Mouse (Mus musculus): ENCODE data around the gene Efcab11.
"Not testable (repeated sequence)": the region's sequence is repeated elsewhere in the genome, so short reads cannot be mapped to it uniquely, and the experiment has no call there.

Gene Efcab11

GRCm38 (mm10) chr12:99873443-99873842, 10.8 kb downstream of the Efcab11 start:
- no peak for DNase-seq

DNA sequence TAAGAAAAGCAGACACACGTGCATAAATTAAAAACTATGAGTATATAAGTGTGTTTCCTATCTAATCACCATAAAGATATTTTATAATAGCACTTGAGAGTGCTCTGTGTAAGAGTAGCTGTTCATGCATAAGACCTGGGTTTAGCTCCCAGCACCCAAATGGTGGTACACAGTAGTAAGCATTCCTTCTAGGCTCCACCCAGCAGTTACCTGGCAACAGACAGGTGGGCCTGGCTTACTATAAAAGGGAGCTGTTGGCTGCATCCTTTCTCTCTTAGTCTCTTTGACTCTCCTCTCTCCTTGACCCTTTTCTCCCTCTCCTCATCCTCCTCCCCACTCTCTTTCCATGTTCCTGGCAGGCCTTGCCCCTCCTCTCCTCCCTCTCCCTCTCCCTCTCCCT, 15.4 kb downstream of the Efcab11 start:
- no peak for DNase-seq

DNA sequence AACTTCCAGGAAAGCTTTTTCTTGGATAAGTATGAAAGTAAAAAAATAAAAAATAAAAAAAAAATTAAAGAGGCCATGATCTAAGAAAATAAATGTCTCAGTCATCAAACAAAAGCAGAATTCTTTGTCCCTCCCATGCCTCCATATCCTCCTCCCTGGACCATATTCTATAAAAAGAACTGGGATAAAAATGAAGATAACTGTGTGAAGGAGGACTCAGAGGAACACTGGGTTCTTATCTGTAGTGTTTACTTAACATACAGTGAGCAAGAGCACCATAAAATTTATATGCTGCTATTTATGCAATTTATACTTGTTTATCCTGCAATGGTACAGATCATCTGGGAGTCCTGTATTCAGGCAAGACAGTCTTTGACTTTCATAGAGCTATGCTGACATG, 19.6 kb downstream of the Efcab11 start:
- no peak for DNase-seq

- no peak for DNase-seq
Observed at GRCm38 (mm10) chr12:99860981-99861380, 23.3 kb downstream of the Efcab11 start.

DNA sequence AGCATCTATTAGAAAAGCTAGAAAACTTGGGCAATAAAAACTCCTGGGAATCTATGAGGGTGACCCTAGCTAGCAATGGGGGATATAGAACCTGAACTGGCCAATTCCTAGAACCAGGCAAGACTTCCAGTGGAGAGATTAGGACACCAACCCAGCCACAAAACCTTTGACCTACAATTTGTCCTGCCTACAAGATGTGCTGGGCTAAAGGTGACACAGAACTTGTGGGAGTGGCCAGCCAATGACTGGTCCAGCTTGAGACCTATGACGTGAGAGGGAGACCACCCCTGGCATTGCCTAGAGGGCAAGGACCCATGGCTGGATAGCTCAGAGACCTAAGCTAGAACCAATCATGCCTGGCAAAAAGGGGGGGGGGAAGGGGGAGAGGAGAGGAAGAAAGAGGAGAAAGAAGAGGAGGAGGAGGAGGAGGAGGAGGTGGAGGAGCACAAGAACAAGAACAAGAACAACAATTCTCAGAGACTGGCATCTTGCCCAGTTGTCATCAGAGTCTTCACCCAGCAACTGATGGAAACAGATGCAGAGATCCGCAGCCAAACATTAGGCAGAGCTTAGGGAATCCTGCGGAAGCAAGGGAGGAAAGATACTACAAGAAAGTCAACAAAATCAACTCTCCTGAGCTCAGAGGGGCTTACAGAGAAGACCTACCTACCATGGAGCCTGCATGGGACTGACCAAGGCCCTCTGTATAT, 24.7 kb downstream of the Efcab11 start:
- DNase-seq: no peak

- no peak for DNase-seq
Observed at GRCm38 (mm10) chr12:99858664-99859063, 25.6 kb downstream of the Efcab11 start.

DNA sequence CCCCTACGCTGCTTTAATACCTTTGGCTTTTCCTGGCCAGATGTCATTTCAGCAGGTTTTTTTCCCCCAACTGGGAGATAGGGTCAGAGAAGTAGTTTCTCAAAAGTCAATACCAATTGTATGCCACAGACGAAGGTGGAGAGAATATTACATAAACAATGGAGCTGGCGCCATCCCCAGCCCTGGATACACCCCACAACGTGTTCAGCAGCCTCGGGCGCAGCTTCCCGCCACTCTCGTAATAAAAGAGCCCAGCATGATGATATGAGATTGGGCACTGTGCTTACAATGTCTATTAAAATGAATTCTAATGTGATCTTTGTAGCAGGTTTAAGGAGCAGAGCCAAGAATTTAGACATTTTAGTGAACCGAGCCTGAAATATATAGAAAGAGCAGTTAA, 28.2 kb downstream of the Efcab11 start:
- no peak for DNase-seq

DNA sequence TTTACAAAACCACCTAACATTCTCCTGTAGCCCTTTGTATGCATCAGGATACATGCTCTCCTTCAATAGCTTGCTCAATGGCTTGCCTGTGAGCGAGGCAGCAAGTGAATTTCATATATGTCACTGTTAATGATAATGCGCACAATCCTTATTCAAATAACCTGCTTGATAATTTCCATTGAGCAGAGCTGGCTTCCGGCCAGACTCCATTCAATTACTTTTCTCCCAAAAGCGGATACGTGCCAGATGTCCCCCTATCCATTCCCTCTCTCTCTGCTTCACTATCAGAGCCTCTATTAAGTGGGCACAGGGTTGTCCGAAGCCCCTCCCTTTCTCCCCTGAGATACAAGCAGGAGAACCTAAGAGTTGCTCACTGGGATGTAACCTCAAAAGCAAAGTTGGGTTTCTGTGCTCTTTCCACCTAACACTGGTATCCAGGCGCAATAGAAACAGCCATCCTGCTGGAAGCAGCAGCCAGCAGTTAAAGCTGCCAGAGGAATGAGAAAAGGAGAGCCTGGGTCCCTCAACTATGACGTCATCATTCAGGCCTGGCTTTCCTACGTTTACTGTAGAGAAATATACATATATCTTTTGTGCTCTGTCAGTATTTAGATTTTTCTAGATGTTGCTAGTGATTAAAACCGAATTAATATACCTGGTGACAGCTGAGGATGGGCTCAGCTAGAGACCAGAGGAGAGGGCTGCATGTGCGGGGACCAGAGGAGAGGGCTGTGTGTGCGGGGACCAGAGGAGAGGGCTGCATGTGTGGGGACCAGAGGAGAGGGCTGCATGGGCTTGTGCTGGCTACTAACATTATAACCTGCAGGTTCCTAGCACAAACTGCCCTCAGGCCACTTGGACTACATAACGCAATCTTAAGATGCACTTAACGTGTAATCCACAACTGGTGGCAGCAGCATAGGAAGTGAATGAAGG, 30.6 kb downstream of the Efcab11 start:
- no peak for DNase-seq

DNA sequence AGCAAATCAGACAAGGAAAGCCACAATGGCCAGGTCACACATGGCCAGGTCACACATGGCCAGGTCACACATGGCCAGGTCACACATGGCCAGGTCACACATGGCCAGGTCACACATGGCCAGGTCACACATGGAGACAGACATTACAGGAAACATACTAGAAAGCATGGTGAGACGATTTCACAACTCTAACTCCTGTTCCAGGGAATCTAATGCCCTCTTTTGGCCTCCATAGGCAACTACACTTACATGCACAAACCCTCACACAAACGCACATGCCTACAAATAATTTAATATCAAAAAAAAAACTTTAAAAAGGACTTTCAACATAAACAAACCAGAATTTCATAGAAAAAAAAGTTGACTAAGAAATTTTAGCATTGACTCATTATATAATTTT, 34.2 kb downstream of the Efcab11 start:
- no peak for DNase-seq

DNA sequence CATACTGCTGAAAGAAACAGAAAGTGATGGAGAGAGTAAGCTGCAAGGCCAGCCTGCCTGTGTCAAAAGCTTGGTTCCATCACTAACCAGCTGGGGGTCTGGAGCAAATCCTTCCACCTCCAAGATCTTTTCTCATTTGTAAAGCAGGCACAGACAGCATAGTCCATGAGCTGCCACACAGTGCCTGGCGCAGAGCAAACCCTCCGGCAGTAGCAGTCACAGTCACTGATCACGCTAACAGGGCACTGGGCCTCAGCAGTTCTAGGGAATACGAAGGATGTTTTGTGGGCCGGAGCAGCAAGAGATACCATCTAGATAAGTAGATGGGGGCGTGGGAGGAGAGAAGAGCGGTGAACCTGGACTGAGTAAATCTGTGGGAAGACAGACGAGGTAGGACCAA, 39.3 kb downstream of the Efcab11 start:
- no peak for DNase-seq

DNA sequence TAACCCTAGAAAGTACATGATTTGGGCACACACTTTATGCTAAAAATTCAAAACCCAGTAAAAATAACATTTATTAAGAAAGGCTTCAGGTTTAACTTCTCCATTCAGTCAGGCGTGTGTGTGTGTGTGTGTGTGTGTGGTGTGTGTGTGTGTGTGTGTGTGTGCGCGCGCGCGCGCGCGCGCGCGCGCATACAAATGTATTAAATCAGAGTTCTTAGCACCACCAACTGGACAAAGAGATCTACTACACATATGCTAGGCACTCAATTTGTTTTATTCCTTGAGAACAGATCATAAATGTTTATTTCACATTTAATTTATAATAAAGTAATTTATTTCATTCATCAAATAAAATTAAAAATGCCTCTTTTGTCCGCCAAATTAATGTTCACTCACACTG, 45.5 kb downstream of the Efcab11 start:
- no peak for DNase-seq

DNA sequence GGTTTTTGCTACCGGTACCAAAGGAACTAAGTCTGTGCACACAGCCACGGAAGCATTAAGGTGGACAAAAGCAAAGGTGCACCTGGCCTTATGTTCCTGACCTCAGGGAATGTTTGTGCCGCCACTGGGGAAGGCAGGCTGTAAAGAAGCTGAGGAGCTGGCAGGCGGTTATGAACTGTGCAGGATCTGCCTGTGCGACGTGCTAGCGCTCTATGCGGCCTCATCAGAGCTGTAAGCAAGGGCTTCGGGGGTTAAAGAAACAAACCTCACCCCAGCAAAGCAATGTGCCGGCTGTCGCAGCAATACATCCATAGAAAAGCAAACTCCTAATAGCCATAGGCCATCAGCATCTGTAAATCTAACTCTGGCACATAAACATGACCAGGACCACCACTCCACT, 46.1 kb downstream of the Efcab11 start:
- DNase-seq: no peak

DNA sequence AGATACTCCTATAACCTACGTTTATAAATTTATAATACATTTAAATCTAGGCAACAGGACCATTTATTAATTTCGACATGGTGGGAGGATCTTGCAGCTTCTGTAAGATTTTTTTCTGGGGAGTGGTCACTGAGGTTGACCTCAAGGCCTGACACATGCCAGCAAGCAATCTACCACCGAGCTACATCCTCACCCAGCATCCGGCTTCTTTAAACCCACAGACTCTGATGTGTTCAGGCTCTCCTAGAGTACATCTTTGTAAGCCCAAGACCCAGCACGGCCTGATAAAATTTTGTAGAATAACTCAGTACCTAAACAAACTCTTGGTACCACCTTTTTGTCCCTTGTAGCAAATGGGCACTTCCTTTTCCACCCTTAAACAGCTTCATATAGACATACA, 46.7 kb downstream of the Efcab11 start:
- no peak for DNase-seq

- DNase-seq: peak; percentile 11
Observed at GRCm38 (mm10) chr12:99836404-99837131, 47.7 kb downstream of the Efcab11 start.

GRCm38 (mm10) chr12:99833476-99833875, 50.8 kb downstream of the Efcab11 start:
- DNase-seq: no peak

DNA sequence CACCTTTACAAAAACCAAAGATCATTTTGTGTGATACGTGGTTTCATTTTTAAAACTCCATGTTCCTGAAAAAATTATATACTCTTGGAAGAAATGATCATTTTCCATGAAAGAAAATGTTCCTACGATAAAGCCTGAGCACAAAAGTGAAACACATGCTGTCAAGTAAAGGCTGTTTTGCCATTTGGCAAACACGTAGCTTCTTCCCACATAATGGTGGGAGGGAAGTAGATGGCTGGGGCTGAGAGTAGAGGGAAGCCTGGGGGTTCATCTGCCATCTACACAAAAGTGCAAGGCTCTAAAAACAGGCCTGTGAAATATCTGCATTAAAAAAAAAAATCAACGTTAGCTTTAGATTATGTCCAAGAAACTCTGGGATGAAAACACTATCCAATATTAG, 61.6 kb downstream of the Efcab11 start:
- DNase-seq: no peak

GRCm38 (mm10) chr12:99821309-99821934, 62.8 kb downstream of the Efcab11 start:
- DNase-seq: no peak

GRCm38 (mm10) chr12:99819186-99819974, 64.9 kb downstream of the Efcab11 start:
- DNase-seq: no peak

- DNase-seq: not testable (repeated sequence)
Observed at GRCm38 (mm10) chr12:99818006-99818405, 66.2 kb downstream of the Efcab11 start.

DNA sequence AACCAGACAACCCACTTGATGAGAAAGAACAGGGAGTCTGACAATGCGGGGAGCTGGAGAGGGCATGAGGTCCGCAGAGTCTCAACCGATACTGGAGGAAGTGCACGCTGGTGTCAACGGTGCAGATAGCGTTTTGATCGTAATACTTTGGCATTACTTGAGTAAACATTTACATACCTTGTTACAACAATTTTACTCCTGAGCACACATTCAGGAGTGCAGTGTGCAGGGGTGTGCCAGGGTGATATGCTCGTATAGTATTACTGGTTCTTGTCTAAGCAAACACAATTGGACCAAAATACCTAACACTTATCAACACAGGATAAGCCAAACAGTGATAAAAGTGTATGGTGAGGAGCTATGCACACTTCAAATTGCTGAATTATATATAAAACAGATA, 69.0 kb downstream of the Efcab11 start:
- DNase-seq: no peak

DNA sequence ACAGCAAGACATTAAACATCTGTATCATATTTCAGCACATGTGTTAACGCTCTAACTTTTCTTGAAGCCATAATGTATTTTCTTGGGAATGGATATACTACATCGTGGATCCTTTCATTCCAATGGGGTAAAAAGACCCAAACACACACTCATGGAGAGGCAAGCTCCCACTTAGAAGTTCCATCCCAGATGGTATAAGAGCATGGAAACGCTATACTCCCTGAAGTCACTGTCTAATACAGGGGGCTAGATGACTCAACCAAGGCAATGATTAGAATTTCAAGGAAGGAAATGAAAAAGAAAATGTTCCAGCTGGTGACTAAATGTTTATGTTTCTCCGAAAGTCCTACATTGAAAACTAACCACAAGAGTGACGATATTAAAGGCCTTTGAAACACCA, 76.3 kb downstream of the Efcab11 start:
- no peak for DNase-seq

- DNase-seq: not testable (repeated sequence)
Observed at GRCm38 (mm10) chr12:99806741-99807140, 77.5 kb downstream of the Efcab11 start.
